Mouse (Mus musculus) left cerebral cortex, postnatal 14 days (tissue): Measurements from ENCODE around the gene Ppm1m. TPM values are rescaled to one million over a fixed set of nuclear protein-coding genes. Genes with fewer than 3 reads are reported as not detected.
A peak's percentile ranks its signal among the peaks of the same experiment; 100 is the strongest.

Source experiments
- DNase-seq, 2 experiments: peaks; one replicate each; pipeline ENCODE4 v3.0.0; 2021 to 2022; ENCODE audit warnings: low spot score in 2 of 2, mixed read lengths in 1 of 2
- intact Hi-C: fragments of 180-260 bp; cut with DNase I; formaldehyde crosslinking; loops from one replicate; pipeline ENCODE4 v1.15.1; 2025
- total RNA-seq, 2 experiments: library from RNA; stranded (reverse); gene quantifications; 2 replicates each; pipeline ENCODE4 v1.2.3; 2021

The Ppm1m gene
- total RNA-seq, 2 experiments from 2014 or later, result 16.8 to 19.0 TPM

GRCm38 (mm10) chr9:106198962-106199458 is 536 bp downstream of the Ppm1m start:
- DNase-seq, result peak in 1 of 2 experiments; percentile 52
- intact Hi-C loops, result no loop called here

GRCm38 (mm10) chr9:106197732-106198131 is 1.8 kb downstream of the Ppm1m start:
- DNase-seq, result no peak
- intact Hi-C loops, result no loop called here

GRCm38 (mm10) chr9:106197081-106197713 is 2.3 kb downstream of the Ppm1m start:
- DNase-seq, result no peak
- intact Hi-C loops, result no loop called here

GRCm38 (mm10) chr9:106195693-106196092 is 3.9 kb downstream of the Ppm1m start:
- intact Hi-C loops, result no loop called here
- peak in 1 of 2 experiments; percentile 70 for DNase-seq

GRCm38 (mm10) chr9:106193930-106194807 is 5.4 kb downstream of the Ppm1m start:
- peak in 1 of 2 experiments; percentile 63 for DNase-seq
- intact Hi-C loops, result no loop called here

- peak in 1 of 2 experiments; percentile 60 for DNase-seq
Measured at GRCm38 (mm10) chr9:106192998-106193397, 6.5 kb downstream of the Ppm1m start.

GRCm38 (mm10) chr9:106192024-106192423 is 7.5 kb downstream of the Ppm1m start:
- intact Hi-C loops, result no loop called here
- no peak for DNase-seq

More at GRCm38 (mm10) chr9:106192998-106193397, 6.5 kb downstream of the Ppm1m start:
- intact Hi-C loops, result no loop called here

- intact Hi-C loops, result no loop called here
- no peak for DNase-seq
Measured at GRCm38 (mm10) chr9:106191355-106191754, 8.2 kb downstream of the Ppm1m start.

- no peak for DNase-seq
- intact Hi-C loops, result no loop called here
Measured at GRCm38 (mm10) chr9:106183996-106184395, 15.6 kb downstream of the Ppm1m start.

- intact Hi-C loops, result no loop called here
- no peak for DNase-seq
Measured at GRCm38 (mm10) chr9:106182146-106182545, 17.4 kb downstream of the Ppm1m start.

- intact Hi-C loops, result no loop called here
- no peak for DNase-seq
Measured at GRCm38 (mm10) chr9:106179964-106180363, 19.6 kb downstream of the Ppm1m start.

GRCm38 (mm10) chr9:106179454-106179853 is 20.1 kb downstream of the Ppm1m start:
- intact Hi-C loops, result no loop called here
- no peak for DNase-seq

GRCm38 (mm10) chr9:106177799-106178198 is 21.7 kb downstream of the Ppm1m start:
- intact Hi-C loops, result no loop called here
- no peak for DNase-seq

- no peak for DNase-seq
- intact Hi-C loops, result no loop called here
Measured at GRCm38 (mm10) chr9:106176769-106177168, 22.8 kb downstream of the Ppm1m start.

GRCm38 (mm10) chr9:106175552-106176200 is 23.9 kb downstream of the Ppm1m start:
- intact Hi-C loops, result no loop called here
- DNase-seq, result no peak

GRCm38 (mm10) chr9:106173363-106173762 is 26.2 kb downstream of the Ppm1m start:
- no peak for DNase-seq
- intact Hi-C loops, result loop anchor here (2.0 to 5.0 kb wide), 2 partner anchors 13 to 39 kb away; no protein-coding TSS in a partner anchor

GRCm38 (mm10) chr9:106172527-106172926 is 27.0 kb downstream of the Ppm1m start:
- intact Hi-C loops, result loop anchor here (2.0 to 5.0 kb wide), 2 partner anchors 14 to 40 kb away; no protein-coding TSS in a partner anchor
- DNase-seq, result no peak

- intact Hi-C loops, result loop anchor here (2.0 to 5.0 kb wide), 2 partner anchors 15 to 41 kb away; no protein-coding TSS in a partner anchor
- DNase-seq, result peak; percentile 41 to 66
Measured at GRCm38 (mm10) chr9:106171346-106172158, 28.0 kb downstream of the Ppm1m start.
